Mouse (Mus musculus) lung, postnatal 0 days (tissue): Measurements from ENCODE around the gene Pars2. TPM values are rescaled to one million over a fixed set of nuclear protein-coding genes. Genes with fewer than 3 reads are reported as not detected.

ENCODE experiments used
- ATAC-seq: fragments of 200-750 bp; cut with Nextera tagmentation; 2 replicates; pipeline ENCODE4 v1.8.0; 2017; ENCODE audit warnings: moderate library complexity
- DNase-seq: peaks from one replicate; pipeline ENCODE4 v3.0.0-alpha.2; 2016; ENCODE audit warnings: low spot score
- H3K27ac ChIP-seq: fragments of 300-500 bp; sonication (generic); 2 replicates; pipeline ENCODE4 v1.5.1; 2014; ENCODE audit warnings: antibody characterized with exemption, mild to moderate bottlenecking, low read length, mixed read lengths
- H3K27me3 ChIP-seq: fragments of 300-500 bp; sonication (generic); replicated peaks from 2 replicates; pipeline ENCODE4 v1.6.1; 2014; ENCODE audit warnings: low read length, mixed read lengths; ENCODE audit not compliant: insufficient read depth
- H3K36me3 ChIP-seq: fragments of 300-500 bp; sonication (generic); 2 replicates; pipeline ENCODE4 v1.6.1; 2014; ENCODE audit warnings: low read length, mixed read lengths; ENCODE audit not compliant: insufficient read depth
- H3K4me1 ChIP-seq: fragments of 300-500 bp; sonication (generic); 2 replicates; pipeline ENCODE4 v1.6.1; 2014; ENCODE audit warnings: antibody characterized with exemption, low read depth, low read length, mixed read lengths; ENCODE audit not compliant: insufficient read depth
- H3K4me2 ChIP-seq: fragments of 300-500 bp; sonication (generic); replicated peaks from 2 replicates; pipeline ENCODE4 v1.6.1; 2014; ENCODE audit warnings: low read depth, mild to moderate bottlenecking, low read length, moderate library complexity, mixed read lengths
- H3K4me3 ChIP-seq: fragments of 300-500 bp; sonication (generic); 2 replicates; pipeline ENCODE4 v1.5.1; 2014; ENCODE audit warnings: low read depth, low read length
- H3K9ac ChIP-seq: fragments of 300-500 bp; sonication (generic); replicated peaks from 2 replicates; pipeline ENCODE4 v1.6.1; 2014; ENCODE audit warnings: low read depth, mild to moderate bottlenecking
- H3K9me3 ChIP-seq: fragments of 300-500 bp; sonication (generic); 2 replicates; pipeline ENCODE4 v1.6.1; 2016; ENCODE audit warnings: low read length, mixed read lengths
- CTCF ChIP-seq: IDR thresholded peaks from 2 replicates; pipeline ENCODE4 v1.5.1; 2016; ENCODE audit warnings: antibody characterized with exemption, mild to moderate bottlenecking
- EP300 ChIP-seq: IDR thresholded peaks from 2 replicates; pipeline ENCODE4 v1.6.1; 2016; ENCODE audit warnings: antibody characterized with exemption, mild to moderate bottlenecking, control low read depth
- WGBS: fragments of 180-500 bp; shearing (Covaris S2); extraction: QIAGEN DNeasy Blood & Tissue Kit; methylation state at CpG from one replicate; pipeline ENCODE4 v1.1.7; 2014; 5-methylcytosine and 5-hydroxymethylcytosine counted together
- polyA plus RNA-seq: library from polyadenylated mRNA; unstranded; fragments of >200 nt; fragmentation: Nextera tagmentation; extraction: Ambion mirVana; gene quantifications from 2 replicates; pipeline ENCODE4 v1.2.1, GENCODE M21; 2015

Gene Pars2
- polyA plus RNA-seq, 1 experiment from 2014 or later: 5.2 TPM

GRCm38 (mm10) chr4:106664697-106665096, 13.8 kb downstream of the Pars2 start:
- Histone ChIP-seq H3K4me3 (no peak overlapping the region), H3K27ac (no peak overlapping the region), H3K9ac (no peak overlapping the region), H3K4me2 (no peak overlapping the region), H3K36me3 (peaks cover 60% of the 10 kb centered on the region), H3K9me3 (no peaks in the 10 kb centered on the region), H3K27me3 (no peaks in the 10 kb centered on the region), H3K4me1 (no peaks in the 10 kb centered on the region)
- TF ChIP-seq CTCF (no peak), EP300 (no peak)
- ATAC-seq (no peak), DNase-seq (no peak)
- 93% methylated on average over 6 of the region's 6 CpGs for WGBS

GRCm38 (mm10) chr4:106665269-106665668, 14.4 kb downstream of the Pars2 start:
- no peak for DNase-seq
- H3K4me1 ChIP-seq: no peaks in the 10 kb centered on the region
- no peaks in the 10 kb centered on the region for H3K9me3 ChIP-seq
- peaks cover 66% of the 10 kb centered on the region for H3K36me3 ChIP-seq
- no peak overlapping the region for H3K27ac ChIP-seq
- TF ChIP-seq CTCF (no peak), EP300 (no peak)
- no peak overlapping the region for H3K4me2 ChIP-seq
- ATAC-seq: no peak
- 96% methylated on average over 2 of the region's 2 CpGs for WGBS
- no peaks in the 10 kb centered on the region for H3K27me3 ChIP-seq
- no peak overlapping the region for H3K4me3 ChIP-seq
- H3K9ac ChIP-seq: no peak overlapping the region

- peaks cover 70% of the 10 kb centered on the region for H3K36me3 ChIP-seq
- H3K4me3 ChIP-seq: no peak overlapping the region
- 95% methylated on average over 10 of the region's 10 CpGs for WGBS
- H3K4me1 ChIP-seq: no peaks in the 10 kb centered on the region
- no peaks in the 10 kb centered on the region for H3K27me3 ChIP-seq
- ATAC-seq: no peak
- H3K27ac ChIP-seq: no peak overlapping the region
- DNase-seq: no peak
- H3K9me3 ChIP-seq: no peaks in the 10 kb centered on the region
- H3K4me2 ChIP-seq: no peak overlapping the region
- no peak for TF ChIP-seq EP300
- H3K9ac ChIP-seq: no peak overlapping the region
Observed at GRCm38 (mm10) chr4:106665673-106666072, 14.8 kb downstream of the Pars2 start.

GRCm38 (mm10) chr4:106666546-106666945, 15.7 kb downstream of the Pars2 start:
- H3K9ac ChIP-seq: no peak overlapping the region
- TF ChIP-seq CTCF: no peak
- no peaks in the 10 kb centered on the region for H3K9me3 ChIP-seq
- DNase-seq (no peak), ATAC-seq (no peak)
- 95% methylated on average over 2 of the region's 2 CpGs for WGBS
- peaks cover 72% of the 10 kb centered on the region for H3K36me3 ChIP-seq
- no peak overlapping the region for H3K4me3 ChIP-seq
- H3K27ac ChIP-seq: no peak overlapping the region
- no peaks in the 10 kb centered on the region for H3K4me1 ChIP-seq
- no peaks in the 10 kb centered on the region for H3K27me3 ChIP-seq
- no peak overlapping the region for H3K4me2 ChIP-seq

GRCm38 (mm10) chr4:106676749-106677148, 25.9 kb downstream of the Pars2 start:
- WGBS: 81% methylated on average over 5 of the region's 5 CpGs
- DNase-seq (no peak), ATAC-seq (no peak)
- no peaks in the 10 kb centered on the region for H3K27me3 ChIP-seq
- H3K4me2 ChIP-seq: no peak overlapping the region
- no peak overlapping the region for H3K4me3 ChIP-seq
- 0 out of 2 replicates have a peak, but pooled peaks cover 5% of the 10 kb centered on the region for H3K4me1 ChIP-seq
- TF ChIP-seq EP300 (no peak), CTCF (no peak)
- H3K36me3 ChIP-seq: no peaks in the 10 kb centered on the region
- no peaks in the 10 kb centered on the region for H3K9me3 ChIP-seq
- H3K27ac ChIP-seq: no peak overlapping the region
- no peak overlapping the region for H3K9ac ChIP-seq

GRCm38 (mm10) chr4:106678442-106679118, 27.7 kb downstream of the Pars2 start, which contains the start of gene Ttc4:
TSS of gene Ttc4 (minus strand) at chr4:106678944.
- 0 out of 2 replicates have a peak, but pooled peaks cover 5% of the 10 kb centered on the region for H3K4me1 ChIP-seq
- peak within 1 kb of the TSS; percentile 52; the same call in 1 of the 2 replicates for H3K27ac ChIP-seq
- peak within 1 kb of the TSS; percentile 67 for H3K4me3 ChIP-seq
- under 1% methylated on average over 43 of the region's 43 CpGs for WGBS
- peak; percentile 99 for ATAC-seq
- H3K9ac ChIP-seq: peak within 1 kb of the TSS; percentile 81
- DNase-seq: peak; percentile 95
- H3K4me2 ChIP-seq: peak within 1 kb of the TSS; percentile 70
- TF ChIP-seq EP300: no peak
- no peak for TF ChIP-seq CTCF
- no peaks in the 10 kb centered on the region for H3K9me3 ChIP-seq
- no peaks in the 10 kb centered on the region for H3K36me3 ChIP-seq
- no peaks in the 10 kb centered on the region for H3K27me3 ChIP-seq
